Mouse (Mus musculus) urinary bladder, postnatal 25 days (tissue): ENCODE results near the gene Atad5.
"Not testable (repeated sequence)": the region's sequence is repeated elsewhere in the genome, so short reads cannot be mapped to it uniquely, and the experiment has no call there.

ENCODE experiments used
- DNase-seq: peaks from one replicate; pipeline ENCODE4 v3.0.0; 2022; ENCODE audit warnings: low spot score

Gene Atad5

GRCm38 (mm10) chr11:80178316-80178715, 89.1 kb downstream of the Atad5 start:
- no peak for DNase-seq

GRCm38 (mm10) chr11:80181021-80181749, 92.0 kb downstream of the Atad5 start:
- DNase-seq = no peak

GRCm38 (mm10) chr11:80183054-80183704, 94.0 kb downstream of the Atad5 start:
- not testable (repeated sequence) for DNase-seq

GRCm38 (mm10) chr11:80183705-80184255, 94.6 kb downstream of the Atad5 start, which contains the start of gene Rnf135:
Rnf135 (plus strand) TSS chr11:80183851.
- peak; percentile 88 for DNase-seq

- no peak for DNase-seq
Observed at GRCm38 (mm10) chr11:80184531-80185071, 95.4 kb downstream of the Atad5 start.
